Mouse (Mus musculus) heart, adult 8-10 months (tissue): Measurements from ENCODE around the gene Plin2. TPM values are rescaled to one million over a fixed set of nuclear protein-coding genes. Genes with fewer than 3 reads are reported as not detected.
"Not testable (repeated sequence)": the region's sequence is repeated elsewhere in the genome, so short reads cannot be mapped to it uniquely, and the experiment has no call there.

ENCODE experiments used
- DNase-seq: peaks from one replicate; pipeline ENCODE4 v3.0.0; 2022; ENCODE audit warnings: low spot score
- total RNA-seq, 4 experiments: library from RNA; stranded (reverse); gene quantifications; 2 replicates each; pipeline ENCODE4 v1.2.4; 2022

Gene Plin2
- total RNA-seq, 4 experiments from 2014 or later, result 111 to 155 (median 132) TPM

GRCm38 (mm10) chr4:86683746-86684145 lies 13.9 kb upstream of the Plin2 start:
- DNase-seq, result no peak

GRCm38 (mm10) chr4:86683280-86683679 lies 13.4 kb upstream of the Plin2 start:
- DNase-seq, result no peak

- DNase-seq, result no peak
Measured at GRCm38 (mm10) chr4:86681846-86682245, 12.0 kb upstream of the Plin2 start.

GRCm38 (mm10) chr4:86681421-86681820 lies 11.6 kb upstream of the Plin2 start:
- no peak for DNase-seq

GRCm38 (mm10) chr4:86679686-86680085 lies 9.8 kb upstream of the Plin2 start:
- no peak for DNase-seq

GRCm38 (mm10) chr4:86676756-86677155 lies 6.9 kb upstream of the Plin2 start:
- no peak for DNase-seq

GRCm38 (mm10) chr4:86674739-86675138 lies 4.9 kb upstream of the Plin2 start:
- DNase-seq, result not testable (repeated sequence)

- not testable (repeated sequence) for DNase-seq
Measured at GRCm38 (mm10) chr4:86674150-86674549, 4.3 kb upstream of the Plin2 start.

- no peak for DNase-seq
Measured at GRCm38 (mm10) chr4:86672450-86672849, 2.6 kb upstream of the Plin2 start.

- peak; percentile 50 for DNase-seq
Measured at GRCm38 (mm10) chr4:86671803-86672202, 1.9 kb upstream of the Plin2 start.

- DNase-seq, result no peak
Measured at GRCm38 (mm10) chr4:86670582-86671306, 884 bp upstream of the Plin2 start.

- peak; percentile 28 for DNase-seq
Measured at GRCm38 (mm10) chr4:86669241-86669753, 563 bp downstream of the Plin2 start.

- DNase-seq, result no peak
Measured at GRCm38 (mm10) chr4:86668290-86669000, 1.4 kb downstream of the Plin2 start.

- DNase-seq, result no peak
Measured at GRCm38 (mm10) chr4:86665596-86665995, 4.3 kb downstream of the Plin2 start.

- DNase-seq, result no peak
Measured at GRCm38 (mm10) chr4:86663919-86664318, 5.9 kb downstream of the Plin2 start.

GRCm38 (mm10) chr4:86657176-86657575 lies 12.7 kb downstream of the Plin2 start:
- peak; percentile 50 for DNase-seq

GRCm38 (mm10) chr4:86656410-86656809 lies 13.4 kb downstream of the Plin2 start:
- DNase-seq, result not testable (repeated sequence)

GRCm38 (mm10) chr4:86651686-86652384 lies 18.0 kb downstream of the Plin2 start:
- DNase-seq, result peak; percentile 44

GRCm38 (mm10) chr4:86648394-86648793 lies 21.5 kb downstream of the Plin2 start:
- not testable (repeated sequence) for DNase-seq

GRCm38 (mm10) chr4:86637561-86637960 lies 32.3 kb downstream of the Plin2 start:
- not testable (repeated sequence) for DNase-seq

- not testable (repeated sequence) for DNase-seq
Measured at GRCm38 (mm10) chr4:86634873-86635272, 35.0 kb downstream of the Plin2 start.

- not testable (repeated sequence) for DNase-seq
Measured at GRCm38 (mm10) chr4:86634312-86634711, 35.5 kb downstream of the Plin2 start.
